Mouse (Mus musculus): ENCODE data around the gene Tbkbp1.

Tbkbp1 gene

DNA sequence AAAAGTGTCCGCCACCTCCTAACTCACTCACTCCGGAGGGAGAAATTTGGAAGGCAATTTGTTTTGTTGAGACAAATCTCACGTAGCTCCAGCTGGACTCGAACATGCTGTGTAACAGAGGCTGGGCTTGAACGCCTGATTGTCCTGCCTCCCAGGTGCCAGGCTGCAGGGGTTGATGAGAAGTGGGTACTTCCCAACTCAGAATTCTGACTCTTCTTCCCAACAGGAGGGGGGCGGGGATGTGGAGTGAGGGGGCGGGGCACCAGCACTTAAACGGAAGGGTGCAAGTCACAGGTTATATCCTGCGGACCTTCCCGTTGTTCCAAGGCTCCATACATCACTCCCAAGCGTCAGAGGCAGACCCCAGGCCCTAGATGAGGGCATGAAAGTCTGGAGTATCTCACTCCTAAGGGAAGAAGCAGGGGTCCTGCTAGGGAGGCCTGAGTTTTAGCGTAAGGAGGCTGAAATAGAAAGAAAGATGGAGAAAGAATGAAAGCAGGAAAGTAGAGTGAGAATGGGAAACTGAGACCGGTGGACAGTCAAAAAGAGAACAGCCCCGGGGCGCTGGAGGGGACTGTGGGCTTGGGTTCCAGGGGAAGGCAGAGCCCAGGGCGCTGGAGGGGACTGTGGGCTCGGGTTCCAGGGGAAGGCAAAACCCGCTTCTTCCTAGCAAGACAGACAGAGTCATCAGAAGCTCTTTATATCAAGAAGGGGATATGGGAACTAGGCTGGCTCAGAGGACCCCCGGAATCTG, 23.6 kb downstream of the Tbkbp1 start:
- in situ Hi-C loops (cut with MboI): no loop called here

DNA sequence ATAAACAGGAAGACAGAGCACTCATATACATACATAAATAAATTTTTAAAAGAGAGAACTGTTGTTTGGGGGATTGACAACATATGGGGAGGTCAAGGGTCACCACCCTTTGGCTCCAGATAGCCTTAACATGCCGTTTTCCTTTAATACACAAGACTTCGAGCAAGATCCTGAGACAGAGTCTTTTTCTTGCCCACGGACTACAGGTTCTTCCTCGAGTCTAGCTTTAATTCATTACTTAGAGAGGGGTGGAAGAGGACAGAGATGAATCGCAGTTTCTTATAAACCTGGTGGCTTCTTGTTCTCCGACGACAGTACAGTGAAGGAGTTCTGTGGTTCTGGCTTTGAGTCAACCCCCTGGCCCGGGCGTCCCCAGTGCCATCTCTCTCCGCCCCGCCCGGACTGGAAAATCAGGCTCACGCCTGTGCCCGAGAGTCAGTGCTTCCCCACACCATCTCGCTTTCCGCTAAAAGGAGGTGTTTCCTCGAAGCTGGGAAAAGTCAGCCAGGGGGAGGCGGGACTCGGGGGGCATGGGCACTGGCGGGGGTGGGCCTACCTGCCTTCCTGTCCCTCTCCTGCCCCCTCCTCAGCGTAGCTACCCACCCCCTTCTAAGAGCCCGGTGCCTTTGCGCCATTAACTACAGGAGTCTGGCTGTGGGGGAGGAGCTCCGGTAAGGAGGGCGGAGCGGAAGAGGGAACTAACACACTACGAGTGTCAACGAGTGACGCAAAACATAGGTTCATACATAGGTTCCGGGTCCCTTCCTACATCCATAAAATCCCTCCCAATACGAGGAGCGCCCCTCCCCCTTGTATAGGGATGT, 24.4 kb downstream of the Tbkbp1 start:
- in situ Hi-C loops (cut with MboI): no loop called here

DNA sequence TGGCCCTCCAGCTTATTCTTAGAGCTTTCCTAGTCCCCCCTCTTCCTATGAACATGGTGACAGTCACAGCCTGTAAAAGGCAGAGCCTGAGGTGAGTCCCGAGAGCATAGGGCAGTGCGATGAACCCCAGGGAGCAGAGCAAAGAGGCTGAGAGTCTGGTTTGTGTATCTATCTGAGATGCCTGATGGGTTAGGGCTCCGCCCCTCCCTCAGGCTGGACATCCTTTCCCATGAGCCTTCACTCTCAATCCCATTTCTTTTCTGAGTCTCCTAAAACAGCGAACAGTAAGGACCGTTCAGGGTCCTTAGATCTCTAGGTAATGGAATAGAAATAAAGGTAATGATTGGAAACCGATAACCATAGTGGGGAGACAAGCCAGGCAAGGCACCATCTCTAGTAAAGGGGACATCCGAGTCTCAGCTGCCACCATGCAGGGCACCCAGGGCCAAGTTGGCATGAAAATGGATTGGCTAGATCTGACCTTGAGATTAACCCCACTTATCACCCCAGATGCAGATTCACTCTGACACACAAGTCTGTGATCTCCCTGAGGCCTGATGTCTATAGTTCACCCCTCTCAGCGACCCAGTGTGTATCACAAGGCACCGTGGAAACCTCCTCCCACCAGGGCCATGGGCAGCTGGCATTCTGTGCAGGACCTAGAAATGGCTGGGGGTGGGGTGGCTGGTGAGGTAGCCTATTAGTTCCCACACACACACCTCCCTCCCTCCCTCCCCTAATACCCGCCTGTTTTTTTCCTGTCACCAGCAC, 26.8 kb downstream of the Tbkbp1 start:
- in situ Hi-C loops (cut with MboI): no loop called here

DNA sequence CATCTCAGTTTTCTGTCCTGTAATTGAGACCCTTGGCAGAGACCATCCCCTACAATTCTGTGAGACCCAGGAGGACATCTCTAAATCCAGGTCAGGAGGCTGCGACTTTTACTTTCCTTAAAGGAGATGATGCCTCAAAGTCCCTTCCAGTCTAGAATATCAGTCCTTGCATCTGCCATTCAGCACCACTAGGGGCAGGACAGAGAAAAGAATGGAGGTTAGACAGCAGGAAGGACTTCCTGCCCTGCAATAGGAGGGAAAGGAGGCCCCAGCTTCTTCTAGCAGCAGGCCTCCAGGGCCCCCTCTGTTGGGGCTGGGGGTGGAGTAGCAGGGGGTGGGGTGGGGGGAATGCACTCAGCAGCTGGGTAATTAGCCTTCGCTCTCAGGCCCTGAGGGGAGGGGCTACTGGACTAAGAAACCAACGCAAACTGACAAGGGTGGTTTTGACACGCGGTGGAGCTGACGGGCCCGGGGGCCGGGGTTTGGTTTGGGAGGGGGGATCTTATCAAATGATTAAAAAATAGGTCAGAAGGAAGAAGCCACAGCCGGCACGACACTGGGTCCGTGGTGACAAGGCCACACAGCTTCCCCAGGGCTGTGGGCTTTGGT, 27.9 kb downstream of the Tbkbp1 start:
- in situ Hi-C loops (cut with MboI): no loop called here

DNA sequence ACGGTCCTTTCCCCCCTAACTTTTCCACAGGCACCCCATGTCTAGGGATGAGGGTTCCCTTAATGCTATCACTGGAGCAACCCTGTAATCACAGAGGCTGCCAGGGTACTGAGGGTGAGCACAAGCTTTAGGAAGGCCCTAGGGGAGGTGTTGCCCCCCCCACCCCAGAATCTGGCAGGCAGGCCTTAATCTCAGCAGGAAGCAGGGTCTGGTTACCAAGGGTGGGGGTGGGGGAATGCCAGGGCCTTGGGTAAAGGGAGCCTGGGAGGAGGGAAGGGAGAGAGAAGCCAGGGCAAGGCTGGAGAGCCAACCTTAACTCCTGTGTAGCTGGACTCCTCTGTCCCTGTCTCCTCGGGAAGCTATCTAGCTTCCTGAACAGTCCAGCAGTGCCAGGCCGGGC, 30.7 kb downstream of the Tbkbp1 start:
- in situ Hi-C loops (cut with MboI): no loop called here

DNA sequence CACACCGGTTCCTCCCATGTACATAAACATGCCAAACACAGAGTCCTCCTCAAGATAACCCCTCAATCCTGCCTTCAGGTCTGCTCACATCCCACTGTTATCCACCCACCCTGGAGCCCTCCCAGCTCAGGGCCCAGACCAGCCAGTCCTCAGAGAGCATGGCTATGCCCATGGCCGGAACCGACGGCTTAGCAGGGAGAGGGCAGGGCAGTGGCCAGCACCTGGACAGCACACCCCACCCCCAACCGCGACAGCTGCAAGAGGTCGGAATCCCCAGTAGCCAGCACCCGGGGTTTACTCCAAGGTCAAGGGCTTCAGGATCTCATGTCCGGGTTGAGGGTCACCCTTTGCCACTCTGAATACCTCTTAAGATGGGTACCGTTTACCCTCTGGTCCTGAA, 31.1 kb downstream of the Tbkbp1 start:
- in situ Hi-C loops (cut with MboI): no loop called here

DNA sequence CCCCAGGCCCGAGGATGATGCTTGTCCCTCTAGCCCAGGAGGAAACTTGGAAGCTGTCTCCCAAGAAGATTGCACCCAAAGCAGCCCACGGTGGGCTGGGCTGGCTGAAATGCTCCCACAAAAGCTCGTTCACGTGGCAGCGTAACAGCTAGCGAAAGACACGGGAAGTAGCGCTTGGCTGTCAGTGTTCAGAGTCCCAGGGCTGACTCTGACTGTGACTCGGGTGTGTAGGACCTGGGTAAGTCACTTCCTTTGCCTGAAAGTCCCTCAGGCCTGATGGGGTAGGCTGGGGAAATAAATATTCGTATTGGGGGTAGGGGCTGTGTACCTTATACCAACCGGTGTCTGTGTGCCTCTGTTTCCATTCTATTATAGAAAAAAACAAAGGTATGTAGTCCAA, 35.5 kb downstream of the Tbkbp1 start:
- in situ Hi-C loops (cut with MboI): no loop called here

DNA sequence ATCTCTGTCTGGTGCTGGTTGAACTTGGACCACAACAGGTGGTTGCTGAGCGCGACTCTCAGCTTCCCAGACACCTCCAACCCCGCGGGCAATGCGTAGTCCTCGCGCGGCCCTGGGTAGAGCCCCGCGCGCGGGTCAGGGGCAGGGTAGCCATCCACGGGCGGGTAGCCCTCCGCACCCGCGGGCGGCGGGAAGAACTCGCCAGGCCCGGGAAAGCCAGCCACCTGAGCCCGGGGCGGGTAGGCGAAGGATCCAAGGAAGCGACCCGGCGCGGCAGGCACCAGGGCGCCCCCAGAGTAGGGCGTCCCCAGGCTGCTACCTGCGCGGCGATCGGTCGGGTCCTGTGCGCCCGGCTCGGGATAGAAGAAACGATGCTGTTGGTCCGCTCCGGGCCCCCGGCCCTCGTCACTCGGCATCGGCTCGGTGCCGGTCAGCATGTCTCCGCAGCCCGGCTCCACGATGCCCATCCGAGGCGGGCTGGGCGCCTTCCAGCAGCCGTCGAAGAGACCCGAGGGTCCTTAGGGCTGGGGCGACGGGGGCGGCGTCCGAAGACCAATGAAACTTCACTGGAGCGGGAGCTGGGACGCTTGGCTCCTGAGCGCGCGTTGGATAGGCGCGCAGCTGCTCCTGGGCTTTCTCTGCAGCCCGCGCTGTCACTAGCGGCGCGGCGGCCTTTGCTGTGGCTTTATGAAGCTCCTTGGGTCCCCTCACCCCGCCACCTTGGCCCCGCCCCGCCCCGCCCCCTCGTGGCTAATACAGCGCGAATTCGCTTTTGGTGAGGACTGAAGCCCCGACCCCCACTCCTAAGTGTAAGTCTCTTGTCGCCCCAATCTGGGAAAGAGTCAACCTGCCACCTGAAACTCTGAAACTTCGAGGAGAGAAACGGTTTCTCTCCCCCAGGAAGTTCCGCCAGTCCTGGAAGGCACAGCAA, 36.4 kb downstream of the Tbkbp1 start, which contains the start of gene Tbx21:
Tbx21 (minus strand) TSS at position 661 of the 931 bp plus-strand sequence.
- in situ Hi-C loops (cut with MboI): loop anchor here (5.0 kb wide), 1 partner anchor 32 kb away; no protein-coding TSS in a partner anchor

DNA sequence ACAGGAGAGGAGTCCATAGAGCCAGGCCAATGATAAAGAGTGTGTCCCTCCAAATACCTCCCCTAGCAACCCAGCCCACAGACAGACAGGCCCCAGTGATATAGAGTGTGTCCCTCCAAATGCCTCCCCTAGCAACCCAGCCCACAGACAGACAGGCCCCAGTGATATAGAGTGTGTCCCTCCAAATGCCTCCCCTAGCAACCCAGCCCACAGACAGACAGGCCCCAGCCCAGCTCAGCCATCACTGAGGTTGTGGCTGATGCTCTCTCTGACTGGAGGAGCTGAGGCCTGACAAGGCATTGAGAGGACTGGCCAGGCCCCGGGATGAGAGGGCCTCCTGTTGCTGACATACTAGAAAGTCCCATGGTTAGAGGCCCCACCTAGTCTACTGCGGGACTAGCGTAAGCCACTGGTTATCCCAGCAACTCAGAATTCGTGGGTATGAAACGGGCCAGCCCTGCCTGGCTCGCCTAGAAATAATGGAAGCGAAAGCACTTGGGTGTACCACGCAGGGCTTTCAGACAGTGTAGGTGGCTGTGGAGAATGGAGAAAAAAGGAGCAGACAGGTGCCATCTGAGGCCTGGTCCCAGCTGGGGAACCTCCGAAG, 38.7 kb downstream of the Tbkbp1 start:
- in situ Hi-C loops (cut with MboI): loop anchor here (5.0 kb wide), 1 partner anchor 35 kb away; no protein-coding TSS in a partner anchor

DNA sequence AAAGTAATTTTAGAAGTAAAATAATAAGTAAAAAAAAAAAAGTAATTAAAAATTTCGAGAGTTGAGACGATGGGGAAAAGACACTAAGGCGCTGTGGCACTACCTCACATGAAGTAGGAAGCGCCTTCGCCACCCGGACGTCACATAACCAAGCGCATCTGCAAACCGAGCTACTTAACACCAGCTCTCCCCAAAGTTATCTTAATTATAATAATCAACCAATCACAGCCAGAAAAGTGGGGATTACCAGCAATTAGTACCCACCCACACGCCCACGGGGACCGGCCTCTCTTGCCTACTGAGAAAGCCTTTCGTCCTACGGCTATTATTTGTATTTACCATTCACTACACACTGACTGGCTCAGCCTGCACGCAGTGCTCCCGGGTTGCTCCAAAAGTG, 42.3 kb downstream of the Tbkbp1 start:
- in situ Hi-C loops (cut with MboI): no loop called here

DNA sequence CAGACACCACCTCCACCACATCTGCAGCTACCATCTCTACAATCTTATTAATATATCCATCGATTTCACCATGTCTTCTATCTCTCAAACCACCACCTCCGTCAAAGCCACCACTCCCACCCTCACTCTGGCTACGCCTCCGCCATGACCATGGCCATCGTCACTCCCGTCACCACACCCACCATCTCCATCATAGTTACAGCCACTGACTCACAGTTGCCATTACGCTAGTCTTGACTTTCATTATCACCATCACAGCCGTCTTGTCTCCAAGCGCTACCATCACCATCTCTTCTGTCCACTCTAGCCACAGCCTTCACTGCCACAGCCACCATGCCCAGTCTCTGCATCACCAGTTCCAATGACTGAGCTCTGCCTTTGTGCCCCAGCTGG, 47.2 kb downstream of the Tbkbp1 start:
- in situ Hi-C loops (cut with MboI): no loop called here

DNA sequence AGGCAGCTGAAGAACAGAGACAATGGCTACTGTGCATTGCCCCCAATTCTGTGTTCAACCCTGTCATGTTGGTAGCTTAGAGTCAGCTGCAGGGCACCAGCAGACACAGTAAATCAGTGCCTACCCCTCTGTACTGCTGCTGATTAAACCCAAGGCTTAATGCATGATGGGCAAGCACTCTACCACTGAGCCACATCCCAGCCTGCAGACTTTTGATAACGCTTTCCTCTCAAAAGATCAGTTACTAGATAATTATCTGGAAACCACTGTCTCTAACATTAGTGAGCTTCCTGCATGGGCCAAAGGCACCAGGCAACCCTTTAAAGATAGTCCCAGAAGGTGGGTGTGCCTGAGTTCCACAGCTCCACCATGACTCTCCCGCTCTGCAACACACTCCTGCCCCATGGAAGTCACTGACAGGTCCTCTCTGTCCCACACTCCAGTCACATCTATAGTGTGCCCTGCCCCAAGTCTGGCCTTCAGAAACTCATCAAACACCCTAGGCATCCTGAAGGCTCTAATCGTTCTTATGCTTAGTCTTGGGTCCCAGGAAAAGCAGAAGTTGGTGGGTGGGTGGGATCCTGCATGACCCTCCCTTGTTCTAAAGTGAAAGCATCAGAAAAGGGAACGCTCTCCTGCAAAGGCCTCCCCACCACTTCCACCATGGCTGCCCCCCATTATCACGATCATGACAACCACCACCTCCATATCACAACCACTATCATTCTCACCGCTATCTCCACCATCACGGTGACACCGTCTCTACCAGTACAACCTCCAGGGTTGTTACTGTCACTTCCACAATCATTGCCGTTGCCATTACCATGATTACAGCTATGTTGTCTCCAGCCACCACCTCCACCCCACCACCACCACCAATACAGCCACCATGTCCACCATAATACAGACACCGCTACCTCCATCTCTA, 47.9 kb downstream of the Tbkbp1 start:
- in situ Hi-C loops (cut with MboI): no loop called here

DNA sequence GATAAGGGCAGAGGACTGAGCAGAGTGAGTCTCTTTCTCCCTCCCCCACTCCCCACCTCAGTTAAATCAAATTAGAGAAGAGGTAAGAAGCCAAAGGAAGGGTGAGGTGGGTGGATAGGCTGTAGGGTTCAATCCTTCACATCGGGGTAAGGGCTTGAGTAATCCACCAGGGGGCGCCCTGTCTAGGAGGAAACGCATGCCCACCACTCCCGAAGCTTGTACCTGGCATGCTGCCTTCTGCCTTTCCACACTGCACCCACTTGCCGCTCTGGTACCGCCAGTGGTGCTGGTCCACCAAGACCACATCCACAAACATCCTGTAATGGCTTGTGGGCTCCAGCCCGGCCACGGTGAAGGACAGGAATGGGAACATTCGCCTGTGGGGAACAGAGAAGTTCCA, 49.6 kb downstream of the Tbkbp1 start:
- in situ Hi-C loops (cut with MboI): no loop called here

DNA sequence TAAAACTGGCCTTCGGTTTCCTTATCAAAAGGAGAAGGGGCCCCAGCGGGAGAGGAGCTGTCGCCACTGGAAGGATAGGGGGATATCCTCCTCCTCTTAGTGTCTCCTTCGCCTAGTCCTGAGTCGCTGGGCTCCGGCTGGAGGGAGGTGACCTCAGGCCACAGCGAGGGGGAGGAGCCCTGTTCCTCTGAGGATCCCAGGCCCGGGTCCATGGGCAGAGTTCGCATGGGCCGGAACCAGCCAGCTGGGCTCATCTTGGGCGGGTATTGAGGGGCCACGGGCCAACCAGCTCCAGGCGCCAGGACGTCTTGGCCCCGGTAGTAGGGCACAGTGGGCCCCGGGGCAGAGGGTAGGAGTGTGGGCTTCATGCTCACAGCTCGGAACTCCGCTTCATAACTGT, 52.5 kb downstream of the Tbkbp1 start:
- in situ Hi-C loops (cut with MboI): no loop called here

DNA sequence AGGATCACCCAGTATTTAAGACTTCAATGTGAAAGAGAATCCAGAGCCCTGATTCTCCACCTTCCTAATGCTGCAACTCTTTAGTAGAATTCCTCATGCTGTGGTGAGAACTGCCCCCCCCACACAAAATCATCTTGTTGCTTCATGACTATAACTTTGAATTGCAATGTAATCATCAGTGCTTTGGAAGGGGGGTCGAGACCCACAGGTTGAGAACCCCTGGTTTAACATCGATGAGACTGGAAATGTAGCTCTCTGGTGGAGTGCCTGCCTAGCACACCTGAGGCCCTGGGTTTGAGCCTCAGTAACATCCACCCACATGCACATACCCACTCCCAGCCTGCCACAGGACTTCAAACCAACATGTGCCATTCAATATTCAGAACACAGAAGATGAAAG, 56.7 kb downstream of the Tbkbp1 start:
- in situ Hi-C loops (cut with MboI): no loop called here

DNA sequence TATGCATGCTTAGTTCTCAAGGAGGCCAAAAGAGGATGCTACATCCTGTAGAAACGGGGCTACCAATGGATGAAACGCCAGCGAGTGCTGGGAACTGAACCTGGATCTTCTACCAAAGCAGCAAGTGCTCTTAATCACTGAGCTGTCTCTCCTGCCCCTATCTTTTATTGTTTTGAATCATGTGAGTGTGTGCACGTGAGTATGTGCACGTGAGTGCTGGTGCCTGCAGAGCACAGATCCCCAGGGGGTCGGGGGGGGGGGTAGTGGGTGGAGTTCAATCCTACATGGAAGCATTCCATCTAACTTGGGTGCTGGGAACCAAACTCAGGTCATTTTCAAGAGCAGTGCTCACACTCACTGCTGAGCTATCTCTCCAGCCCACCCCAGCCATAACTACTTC, 64.9 kb downstream of the Tbkbp1 start:
- in situ Hi-C loops (cut with MboI): no loop called here
